Mouse (Mus musculus): Measurements from ENCODE around the gene Trim44. TPM values are rescaled to one million over a fixed set of nuclear protein-coding genes. Genes with fewer than 3 reads are reported as not detected.

Gene Trim44
- total RNA-seq (2023) = 43.4 TPM

DNA sequence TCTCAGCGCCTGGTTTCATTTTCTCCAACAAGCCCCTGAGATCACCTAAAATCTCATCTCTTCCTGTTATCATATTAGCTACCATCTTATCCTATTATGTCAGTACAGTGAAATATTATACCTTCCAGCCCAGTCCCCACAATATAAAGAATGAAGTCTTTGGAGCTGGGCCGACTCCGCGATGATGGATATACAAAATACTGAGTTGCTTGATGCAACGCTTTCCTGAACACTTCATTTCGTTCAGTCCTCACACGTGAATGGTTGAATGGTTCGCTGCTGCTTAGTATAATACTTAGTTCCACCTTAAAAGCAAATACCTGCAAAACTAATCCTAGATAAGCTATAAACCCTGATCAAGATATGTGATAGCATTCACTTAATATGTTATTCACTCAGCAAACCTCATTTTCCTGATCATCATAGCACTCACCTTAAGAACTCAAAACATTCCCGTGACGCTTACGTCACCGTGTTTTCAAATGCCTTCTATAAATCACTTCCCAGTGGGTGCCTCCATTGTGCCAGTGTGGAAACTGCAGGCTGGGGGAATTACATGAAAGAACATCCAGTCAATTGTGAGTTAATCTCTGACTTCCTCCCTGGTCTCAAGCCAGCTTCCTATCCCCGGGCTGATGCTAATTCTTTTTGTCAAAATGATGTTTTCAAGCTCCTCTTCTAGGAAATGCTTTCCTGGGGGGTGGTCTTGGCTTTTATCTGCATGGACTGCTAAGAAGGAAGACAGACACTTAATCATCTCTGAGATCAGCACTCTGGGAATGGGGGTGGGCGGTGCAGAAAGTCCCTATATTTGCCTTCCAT is at the start of gene Trim44:
Gene Trim44, minus strand, starts transcription at position 466 of the 822 bp plus-strand sequence.

DNA sequence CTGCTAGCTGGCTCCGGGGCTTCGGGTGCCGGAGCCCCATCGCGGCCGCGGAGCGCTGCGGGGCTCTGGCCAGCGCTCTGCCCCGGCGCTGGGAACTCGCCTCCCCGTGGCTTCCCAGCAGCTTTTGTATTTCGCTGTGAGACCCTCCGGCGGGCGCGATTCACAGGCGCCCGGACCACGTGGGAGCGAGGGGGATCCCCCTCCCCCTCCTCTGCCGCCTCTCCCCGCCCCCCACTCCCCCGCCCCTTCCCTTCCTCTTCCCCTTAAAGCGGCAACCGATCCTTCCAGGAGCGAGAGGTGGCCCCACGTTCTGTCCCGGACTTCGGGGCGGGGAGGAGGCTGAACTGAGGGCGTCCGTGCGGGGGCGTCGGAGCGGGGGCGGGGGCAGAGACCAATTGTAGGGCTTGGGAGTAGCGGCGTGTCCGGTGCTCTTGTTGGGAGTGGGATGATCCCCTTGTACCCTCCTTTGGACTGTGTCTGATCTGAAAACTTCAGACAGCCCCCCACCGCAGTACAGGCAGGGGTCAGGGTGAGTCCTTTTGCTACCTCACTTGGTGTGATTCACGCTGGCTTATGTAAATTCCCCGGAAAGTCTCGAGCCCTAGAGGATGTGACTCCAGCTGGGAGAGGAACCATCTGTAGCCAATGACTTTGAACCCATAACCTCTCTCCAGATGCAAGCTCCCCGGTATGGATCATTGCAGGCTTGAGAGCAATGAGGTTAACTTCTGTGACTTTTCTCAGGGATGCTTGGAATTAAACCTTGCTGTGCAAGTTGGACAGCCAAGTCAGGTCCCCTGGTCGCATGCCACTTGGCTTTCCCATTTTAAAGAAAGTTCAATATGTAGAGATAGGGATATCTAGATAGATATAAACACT is 44.3 kb upstream of the Trim44 start, which contains the start of gene Fjx1:
Gene Fjx1, minus strand, starts transcription at position 829 of the 879 bp plus-strand sequence.

Other genes starting within 250 kb of the Trim44 start
- gene Ldlrad3, start 221.4 kb downstream of the Trim44 start, total RNA-seq (2023) = 0.74 TPM
- not detected for gene Fjx1, start 44.7 kb upstream of the Trim44 start, total RNA-seq (2023)
- not detected for gene Pamr1, start 142.2 kb upstream of the Trim44 start, total RNA-seq (2023)